8 mouse cellular contexts compared by ENCODE assay signal in genomic region chr8:89006426-89006825, GRCm38 (mm10). TPM values are rescaled to one million over a fixed set of nuclear protein-coding genes. Genes with fewer than 3 reads are reported as not detected.
DNase-seq lines count a peak whose midpoint lies in the region; ATAC-seq lines count a peak whose summit lies in the region.

No protein-coding gene starts in this region.

- H3K4me1 ChIP-seq in heart, embryonic 14.5 days (ENCODE audit: control insufficient read depth in 2 of 2, insufficient read depth in 2 of 2, low read length in 2 of 2) = peaks cover 2 to 7% of the 10 kb centered on the region in 2 experiments; a peak in 1 of 4 replicates
- peaks cover 14% of the 10 kb centered on the region for H3K4me1 ChIP-seq in forebrain, embryonic 16.5 days (replicated peaks; ENCODE audit: control insufficient read depth, insufficient read depth, low read length)
- H3K4me1 ChIP-seq in limb, embryonic 10.5 days = peaks cover 33% of the 10 kb centered on the region
- H3K4me1 ChIP-seq in neural tube, embryonic 14.5 days (ENCODE audit: control insufficient read depth, insufficient read depth, low read length) = 0 out of 2 replicates have a peak, but pooled peaks cover 12% of the 10 kb centered on the region

- H3K27me3 ChIP-seq in heart, embryonic 14.5 days (ENCODE audit: control insufficient read depth, insufficient read depth, low read length) = peaks cover 32% of the 10 kb centered on the region
- no peaks in the 10 kb centered on the region for H3K27me3 ChIP-seq in forebrain, embryonic 16.5 days (replicated peaks; ENCODE audit: control insufficient read depth, insufficient read depth, low read length)
- H3K27me3 ChIP-seq in limb, embryonic 10.5 days (ENCODE audit: low read depth, poor library complexity, severe bottlenecking) = peaks cover 66% of the 10 kb centered on the region
- no peaks in the 10 kb centered on the region for H3K27me3 ChIP-seq in neural tube, embryonic 14.5 days (ENCODE audit: control insufficient read depth, insufficient read depth, low read length)

- no peak for DNase-seq in heart, adult 9 months (ENCODE audit: low spot score in 2 of 2)
- peak; percentile 63 for DNase-seq in limb, embryonic 10.5 days (ENCODE audit: low spot score)
- no peak for DNase-seq in frontal cortex, postnatal 10 days (ENCODE audit: low spot score in 2 of 2)
- DNase-seq in MN1 (ENCODE audit: low spot score) = no peak
- DNase-seq in gastrocnemius, postnatal 10 days = no peak

- H3K36me3 ChIP-seq in heart, embryonic 14.5 days (ENCODE audit: control insufficient read depth, insufficient read depth, low read length) = no peaks in the 10 kb centered on the region
- no peaks in the 10 kb centered on the region for H3K36me3 ChIP-seq in forebrain, embryonic 16.5 days (ENCODE audit: control insufficient read depth, insufficient read depth)
- no peaks in the 10 kb centered on the region for H3K36me3 ChIP-seq in limb, embryonic 10.5 days
- no peaks in the 10 kb centered on the region for H3K36me3 ChIP-seq in neural tube, embryonic 14.5 days (ENCODE audit: control insufficient read depth, insufficient read depth, low read length)

- H3K4me2 ChIP-seq in heart, embryonic 14.5 days (ENCODE audit: low read length) = peak overlapping the region; percentile 98
- peak overlapping the region; percentile 99 for H3K4me2 ChIP-seq in forebrain, embryonic 16.5 days (ENCODE audit: low read length)
- H3K4me2 ChIP-seq in neural tube, embryonic 14.5 days (ENCODE audit: low read depth, low read length) = peak overlapping the region; percentile 95

- peak overlapping the region; percentile 53 to 55 for H3K4me3 ChIP-seq in heart, embryonic 14.5 days (ENCODE audit: control insufficient read depth in 1 of 2, insufficient read depth in 1 of 2, low read depth in 1 of 2, low read length in 2 of 2)
- peak overlapping the region; percentile 65 for H3K4me3 ChIP-seq in forebrain, embryonic 16.5 days (replicated peaks; ENCODE audit: low read length)
- H3K4me3 ChIP-seq in limb, embryonic 10.5 days = peak overlapping the region; percentile 58
- H3K4me3 ChIP-seq in neural tube, embryonic 14.5 days (ENCODE audit: low read depth, low read length) = peak overlapping the region; percentile 37

- no peaks in the 10 kb centered on the region for H3K9me3 ChIP-seq in heart, embryonic 14.5 days (ENCODE audit: control insufficient read depth, low read length)
- no peaks in the 10 kb centered on the region for H3K9me3 ChIP-seq in forebrain, embryonic 16.5 days (ENCODE audit: control insufficient read depth, low read length)
- no peaks in the 10 kb centered on the region for H3K9me3 ChIP-seq in limb, embryonic 10.5 days (replicated peaks)
- H3K9me3 ChIP-seq in neural tube, embryonic 14.5 days (ENCODE audit: control insufficient read depth, low read length) = no peaks in the 10 kb centered on the region

- H3K27ac ChIP-seq in heart, embryonic 14.5 days (replicated peaks in 1 of 2; ENCODE audit: control insufficient read depth in 1 of 2, insufficient read depth in 1 of 2, low read depth in 2 of 2, low read length in 2 of 2) = no peak overlapping the region
- H3K27ac ChIP-seq in forebrain, embryonic 16.5 days (ENCODE audit: low read length) = peak overlapping the region; percentile 33; the same call in 1 of the 2 replicates
- peak overlapping the region; percentile 68 for H3K27ac ChIP-seq in limb, embryonic 10.5 days
- no peak overlapping the region for H3K27ac ChIP-seq in neural tube, embryonic 14.5 days (ENCODE audit: low read depth, low read length)

- peak overlapping the region; percentile 59 for H3K9ac ChIP-seq in heart, embryonic 14.5 days (ENCODE audit: low read length)
- peak overlapping the region; percentile 76 for H3K9ac ChIP-seq in forebrain, embryonic 16.5 days (replicated peaks; ENCODE audit: low read depth, low read length)
- H3K9ac ChIP-seq in neural tube, embryonic 14.5 days (replicated peaks; ENCODE audit: low read depth, low read length) = peak overlapping the region; percentile 21

- WGBS in heart, embryonic 14.5 days = under 1% methylated on average over 34 of the region's 34 CpGs
- WGBS in forebrain, embryonic 16.5 days = under 1% methylated on average over 34 of the region's 34 CpGs
- WGBS in limb, embryonic 10.5 days = under 1% methylated on average over 34 of the region's 34 CpGs
- WGBS in neural tube, embryonic 14.5 days = under 1% methylated on average over 34 of the region's 34 CpGs

- no peak for ATAC-seq in heart, embryonic 14.5 days (ENCODE audit: insufficient number of reproducible peaks, insufficient read depth, low FRiP score, low read depth)
- ATAC-seq in forebrain, embryonic 16.5 days = peak; percentile 83
- peak; percentile 71 for ATAC-seq in neural tube, embryonic 14.5 days (ENCODE audit: low read depth)

RNA-seq across cellular contexts. Expression of gene Sall1, which starts 37.5 kb away (rescaled TPM):
- 4.7 and 5.1 TPM in 2 replicates for polyA plus RNA-seq in heart, embryonic 14.5 days (2014; fragmentation: Nextera tagmentation; extraction: Ambion mirVana)
- 12.5 and 14.6 TPM in 2 replicates for polyA plus RNA-seq in forebrain, embryonic 16.5 days (2015; fragmentation: Nextera tagmentation; extraction: Ambion mirVana)
- 12.8 and 18.3 TPM in 2 replicates for polyA plus RNA-seq in limb, embryonic 10.5 days (2016; fragmentation: Nextera tagmentation; extraction: Ambion mirVana)
- polyA plus RNA-seq in neural tube, embryonic 14.5 days (2014; fragmentation: Nextera tagmentation; extraction: Ambion mirVana) = 17.7 and 21.3 TPM in 2 replicates
- total RNA-seq in gastrocnemius, postnatal 10 days (2021) = under 1 TPM; 0.07 to 0.16 TPM

Comparison
In these comparisons a context has a peak if more than half of its experiments do, and no peak if none do; other contexts are left out.
1. H3K27ac ChIP-seq: peak in forebrain, embryonic 16.5 days (single experiment) and limb, embryonic 10.5 days (single experiment); none in heart, embryonic 14.5 days (0 of 2) and neural tube, embryonic 14.5 days (single experiment).
2. H3K9ac ChIP-seq: peak in every context shown above with its lines; median percentile 76 in forebrain, embryonic 16.5 days; 59 in heart, embryonic 14.5 days; 21 in neural tube, embryonic 14.5 days.
3. Peak in every context shown above with its lines, with median percentiles within 50 percentile points of each other: H3K4me2 ChIP-seq and H3K4me3 ChIP-seq.